Mouse (Mus musculus) cerebellum, adult (tissue): ENCODE data around the gene Adgrg5.

Source experiments
- ATAC-seq: cut with Nextera tagmentation; 2 replicates; pipeline ENCODE4 v1.9.2; 2017; ENCODE audit warnings: mild to moderate bottlenecking, moderate library complexity, mixed read lengths; ENCODE audit not compliant: insufficient number of reproducible peaks, low FRiP score, low TSS enrichment

Adgrg5 gene

DNA sequence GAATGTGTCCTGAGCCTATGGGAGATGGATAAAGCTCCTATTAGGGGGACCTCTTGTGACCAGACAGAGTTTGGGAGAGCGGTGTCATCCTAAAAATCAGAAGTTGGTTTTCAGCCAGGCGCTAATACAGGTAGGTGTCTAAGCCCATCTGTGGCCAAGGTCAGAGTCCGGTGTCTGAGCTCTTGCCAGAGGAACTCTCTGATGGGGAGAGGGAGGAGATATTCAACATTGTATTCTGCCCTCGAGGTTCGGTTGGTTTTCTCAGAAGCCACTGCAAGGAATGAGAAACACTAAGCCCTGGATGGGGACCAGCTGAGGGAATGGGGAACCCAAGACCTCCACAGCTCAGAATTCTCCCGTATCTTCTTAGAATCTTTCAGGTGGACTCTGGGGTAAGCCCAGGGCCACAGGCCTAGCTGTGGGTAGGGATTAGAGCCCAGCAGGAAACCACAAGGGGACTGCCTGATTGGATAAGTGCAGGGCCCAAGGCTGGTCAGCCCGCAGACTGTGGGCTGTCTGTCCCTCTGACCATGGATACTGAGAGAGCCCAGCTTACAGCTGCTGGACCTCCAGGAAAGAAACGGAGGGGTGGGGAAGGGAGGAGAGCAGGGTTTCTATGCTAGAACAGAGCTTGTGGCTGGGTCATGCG is 7.1 kb upstream of the Adgrg5 start:
- no peak for ATAC-seq

DNA sequence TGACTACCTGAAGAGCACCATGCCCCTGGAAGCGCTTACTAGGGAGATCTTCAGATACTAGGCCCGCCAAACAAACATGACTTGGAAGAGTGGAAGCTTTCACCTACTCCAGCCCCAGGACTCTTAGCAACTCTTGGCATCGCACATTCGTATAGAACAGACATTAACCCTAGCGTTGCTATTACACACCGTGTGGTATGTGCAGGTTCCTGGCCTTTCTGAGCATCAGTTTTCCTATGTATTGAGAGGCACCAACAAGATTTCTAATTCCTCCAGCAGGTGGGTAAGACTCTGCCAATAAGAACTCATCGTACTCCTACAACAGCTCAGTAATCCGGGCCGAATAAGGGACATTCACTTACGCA is 6.6 kb upstream of the Adgrg5 start:
- no peak for ATAC-seq

DNA sequence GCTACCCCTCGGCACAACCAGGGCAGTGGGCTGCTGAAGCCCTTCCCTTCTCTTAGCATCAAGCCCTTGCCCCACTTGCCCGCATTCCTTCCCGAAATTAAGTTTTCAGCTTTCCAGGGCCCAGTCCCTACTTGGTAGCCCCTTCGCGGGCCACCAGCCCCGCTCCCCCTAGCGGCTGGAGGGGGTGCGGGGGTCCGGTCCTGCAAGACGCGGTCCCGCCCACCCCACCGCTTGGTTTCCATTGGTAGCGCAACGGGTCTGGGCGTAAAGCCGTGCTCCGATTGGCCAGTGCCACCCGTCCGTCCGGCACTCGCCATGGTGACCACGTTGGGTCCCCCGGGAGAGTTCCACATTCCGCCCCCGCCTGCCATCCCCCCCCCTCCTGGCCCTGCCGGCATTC is 6.1 kb upstream of the Adgrg5 start:
- ATAC-seq: 0 out of 2 replicates have a peak, but pooled peaks have one; percentile 46

DNA sequence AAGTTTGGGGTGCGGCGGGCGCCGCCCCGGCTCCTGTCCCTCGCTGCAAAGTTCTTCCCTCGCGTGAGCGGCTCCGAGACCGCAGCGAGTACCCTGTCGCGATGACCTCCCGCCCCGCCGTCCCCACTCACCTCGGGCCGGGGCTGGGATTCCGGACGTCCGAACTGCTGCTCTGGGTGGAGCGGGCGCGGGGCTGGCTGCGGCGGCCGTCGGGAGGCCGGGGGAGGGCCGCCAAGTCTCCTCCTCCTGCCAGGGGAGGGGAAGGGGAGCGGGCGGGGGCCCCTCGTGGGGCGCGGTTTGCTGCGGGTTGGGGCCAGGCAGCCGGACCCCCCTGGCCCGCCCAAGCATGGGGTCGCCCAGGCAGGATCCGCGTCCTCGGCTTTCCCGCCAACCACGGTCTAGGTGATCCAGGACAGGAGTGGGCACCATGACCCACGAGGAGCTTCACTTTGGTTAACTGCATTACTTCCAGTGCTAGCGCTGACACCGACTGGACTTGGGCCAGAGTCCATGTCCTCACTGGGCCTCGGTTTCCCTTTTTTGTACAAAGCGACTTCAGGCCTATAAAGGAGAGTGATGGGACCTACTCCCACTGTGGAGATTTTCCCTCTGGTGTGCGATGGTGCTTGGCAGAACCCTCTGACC is 5.5 kb upstream of the Adgrg5 start, which contains the start of gene Ccdc102a:
Gene Ccdc102a (minus strand): TSS at position 248 of the 645 bp plus-strand sequence.
- no peak for ATAC-seq

DNA sequence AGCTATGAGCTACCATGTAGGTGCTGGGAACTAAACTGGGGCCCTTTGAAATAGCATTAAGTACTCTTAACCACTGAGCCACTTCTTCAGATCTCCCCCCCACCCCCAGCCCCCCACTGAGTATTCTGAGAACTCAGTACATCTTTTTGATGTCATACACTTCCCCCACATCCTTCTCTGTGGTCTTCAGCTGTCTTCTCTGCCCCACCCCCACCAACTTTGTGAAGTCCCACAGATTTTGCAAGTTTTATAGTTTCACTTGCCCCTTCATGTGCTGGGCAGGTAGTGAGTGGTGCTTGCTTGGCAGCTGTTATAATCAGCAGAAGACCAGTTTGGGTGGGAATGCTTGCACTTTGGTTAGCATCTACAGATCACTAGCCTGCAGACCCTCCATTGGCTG is 4.2 kb upstream of the Adgrg5 start:
- no peak for ATAC-seq

DNA sequence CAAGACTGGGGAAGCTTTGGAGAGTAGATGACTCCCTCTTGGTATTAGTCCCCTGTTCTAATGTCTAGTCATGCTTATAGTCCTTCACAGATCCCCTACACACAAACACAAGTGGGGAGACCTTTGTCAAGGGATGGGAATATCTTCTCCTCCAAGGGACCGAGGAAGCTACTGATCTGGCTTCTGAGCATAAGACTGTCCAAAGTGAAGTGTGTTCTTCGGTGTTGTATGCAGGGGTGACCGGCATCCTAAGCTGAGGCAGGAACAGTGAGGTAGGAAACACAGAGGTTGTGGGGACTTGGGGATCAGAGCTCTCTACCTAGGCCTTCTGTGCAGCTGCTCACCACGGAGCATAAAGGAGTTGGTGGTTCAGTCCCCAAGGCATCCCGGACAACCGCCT is 1.3 kb upstream of the Adgrg5 start:
- ATAC-seq: no peak

DNA sequence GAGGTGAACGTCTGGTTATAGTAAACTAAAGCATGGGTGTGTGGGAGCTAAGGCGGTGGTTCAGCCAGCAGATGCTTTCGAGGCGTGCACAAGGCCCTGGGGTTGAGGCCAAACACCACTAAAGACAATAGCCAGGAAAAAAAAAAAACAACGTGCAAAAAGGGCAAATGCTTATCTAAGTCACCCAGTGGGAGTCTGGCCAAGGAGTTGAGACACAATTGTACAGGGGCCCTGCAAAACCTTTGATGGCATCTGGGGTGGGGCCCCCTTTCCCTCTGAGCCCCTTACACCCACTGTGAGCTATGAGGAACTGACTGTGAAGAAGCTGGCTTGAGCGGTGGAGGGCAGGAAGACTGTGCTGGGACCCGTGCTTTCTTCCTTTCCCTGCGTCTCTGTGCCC is 892 bp upstream of the Adgrg5 start:
- ATAC-seq: no peak

DNA sequence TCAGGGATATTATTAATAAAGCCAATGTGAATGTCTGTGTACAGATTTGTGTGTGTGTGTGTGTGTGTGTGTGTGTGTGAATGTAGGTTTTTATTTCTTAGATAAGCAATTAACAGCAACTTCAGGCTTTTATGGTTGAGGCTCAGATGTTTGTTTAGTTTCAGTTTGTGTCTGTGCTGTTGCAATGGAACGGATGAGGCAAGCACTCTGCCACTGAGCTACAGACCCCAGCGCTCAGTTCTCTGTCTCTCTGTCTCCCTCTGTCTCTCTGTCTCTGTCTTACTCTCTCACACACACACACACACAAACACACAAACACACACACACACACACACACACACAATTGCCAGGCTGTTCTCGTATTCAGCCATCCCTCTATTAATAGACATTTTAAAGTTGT is 4.7 kb downstream of the Adgrg5 start:
- ATAC-seq: no peak

DNA sequence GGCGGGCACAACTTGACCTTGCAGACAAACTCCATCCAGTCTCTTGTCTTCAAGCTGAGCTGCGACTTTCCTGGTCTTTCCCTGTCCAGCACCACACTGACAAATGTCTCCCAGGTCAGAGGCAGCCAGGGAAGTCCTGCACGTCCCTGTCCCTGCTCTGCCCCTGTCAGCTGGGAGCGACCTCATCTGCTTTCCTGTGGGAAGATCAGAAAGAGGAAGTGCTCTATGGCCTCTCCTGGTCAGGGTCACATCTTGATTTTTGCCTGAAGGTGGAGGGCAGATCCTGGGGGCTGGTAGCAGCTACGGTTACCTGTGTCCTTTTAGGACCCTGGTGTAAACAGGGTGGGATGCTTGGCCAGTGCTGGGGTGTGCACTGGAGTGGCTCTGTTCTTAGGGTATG is 10.4 kb downstream of the Adgrg5 start:
- no peak for ATAC-seq

DNA sequence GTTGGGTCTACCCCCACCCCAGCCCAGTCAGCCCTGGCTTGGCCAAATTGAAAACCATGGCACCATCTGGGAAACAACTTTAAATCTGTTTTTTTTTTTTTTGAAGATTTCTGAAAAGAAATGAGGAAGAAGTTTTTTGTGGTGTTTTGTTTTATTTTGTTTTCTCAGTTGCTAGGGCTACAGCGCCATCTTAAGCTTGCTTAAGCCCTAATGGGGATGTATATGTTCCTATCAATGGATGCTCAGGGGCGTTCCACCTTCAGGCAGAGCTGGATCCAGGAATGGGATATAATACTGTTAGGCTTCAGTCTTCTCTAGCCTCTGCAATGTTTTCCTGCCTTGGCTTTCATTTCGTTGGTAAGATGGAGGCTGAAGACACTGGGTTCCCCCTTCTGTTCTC is 11.7 kb downstream of the Adgrg5 start:
- no peak for ATAC-seq

DNA sequence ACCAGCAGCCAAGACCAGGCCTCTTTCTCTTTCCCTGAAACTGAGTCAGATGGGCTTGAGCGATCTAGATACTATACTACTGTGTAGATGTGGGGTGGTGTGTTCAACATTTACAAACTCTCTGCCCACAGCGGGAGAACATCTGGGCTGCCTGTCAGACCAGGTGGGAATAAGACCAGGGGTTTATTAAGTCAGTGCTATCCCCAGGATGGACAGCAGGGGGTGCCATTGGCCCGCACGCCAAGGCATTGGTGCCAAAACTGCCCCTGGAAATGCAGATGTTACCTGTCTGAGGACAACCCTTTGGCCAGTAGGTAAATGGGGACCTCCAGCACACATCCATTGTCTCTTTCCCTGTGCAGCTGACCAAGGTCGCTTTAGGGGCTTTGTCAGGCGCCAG is 19.1 kb downstream of the Adgrg5 start:
- no peak for ATAC-seq

DNA sequence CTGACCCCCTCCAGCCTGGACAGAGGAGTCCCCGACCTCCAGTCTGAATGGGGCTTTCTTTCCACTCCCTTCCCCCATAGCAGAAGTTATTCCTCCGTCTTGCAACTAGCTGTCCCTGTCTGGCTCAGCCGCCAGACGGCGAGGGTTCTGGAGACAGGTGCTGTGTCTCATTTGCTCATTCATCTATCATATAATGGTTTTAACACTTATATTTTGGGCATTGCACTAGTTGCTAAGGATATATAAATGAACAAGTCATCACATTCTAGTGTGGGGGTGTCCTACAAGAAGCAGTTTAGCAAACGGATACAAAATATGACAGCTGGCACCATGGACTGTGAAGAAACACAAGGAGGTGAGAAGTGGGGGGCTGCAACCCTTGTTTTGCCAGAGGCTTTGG is 21.7 kb downstream of the Adgrg5 start:
- no peak for ATAC-seq

DNA sequence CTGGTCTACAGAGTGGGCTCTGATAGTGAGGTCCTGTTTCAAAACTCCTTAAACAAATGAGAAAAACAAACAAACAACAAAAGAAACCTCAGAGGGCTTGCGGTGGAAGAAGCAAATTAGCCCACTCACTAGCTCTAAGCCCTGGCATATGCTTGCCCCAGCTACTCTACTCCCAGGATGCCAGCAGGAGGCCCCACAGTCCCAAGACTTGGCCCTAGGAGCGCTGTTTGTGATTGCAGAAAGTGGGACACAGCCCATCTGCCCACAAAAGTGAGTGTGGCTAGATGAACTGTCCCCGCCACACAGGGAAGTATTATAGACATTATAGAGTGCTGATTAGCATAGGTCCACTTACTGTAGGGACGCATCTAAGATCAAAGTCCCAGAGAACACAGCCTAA is 24.9 kb downstream of the Adgrg5 start:
- ATAC-seq: no peak

DNA sequence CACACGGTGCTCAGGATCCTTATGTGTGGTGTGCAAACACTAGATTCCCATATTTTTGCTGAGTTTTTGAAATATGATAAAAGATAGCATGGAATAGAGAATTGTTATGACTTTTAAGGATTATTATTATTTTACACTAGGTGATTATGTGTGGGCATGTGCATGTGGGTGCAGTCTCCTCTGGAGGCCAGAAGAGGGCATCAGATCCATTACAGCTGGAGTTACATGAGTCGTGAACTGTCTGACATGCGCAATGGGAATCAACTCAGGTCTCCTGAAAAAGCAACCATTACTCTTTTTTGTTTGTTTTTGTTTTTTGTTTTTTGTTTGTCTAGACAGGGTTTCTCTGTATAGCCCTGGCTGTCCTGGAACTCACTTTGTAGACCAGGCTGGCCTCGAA is 25.5 kb downstream of the Adgrg5 start:
- no peak for ATAC-seq

DNA sequence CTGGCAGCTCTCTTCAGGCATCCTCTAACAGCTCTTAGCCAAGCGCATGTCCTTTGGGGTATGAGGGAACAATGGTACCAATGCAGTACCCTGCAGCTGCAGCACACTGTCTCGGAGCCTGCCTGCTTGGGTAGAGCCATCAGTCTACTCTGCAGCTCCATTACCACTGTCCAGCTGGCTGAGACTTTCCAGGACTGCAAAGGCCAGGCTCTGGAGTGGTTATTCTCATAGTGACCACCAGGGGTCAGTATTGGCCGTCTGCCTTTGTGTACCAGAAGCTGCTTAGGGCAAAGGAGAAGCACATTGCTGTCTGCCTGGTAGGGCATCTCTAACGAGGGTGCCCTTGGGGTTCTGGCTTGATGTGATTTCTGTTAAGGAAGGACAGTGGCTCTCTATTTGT is 26.6 kb downstream of the Adgrg5 start:
- peak; percentile 81 for ATAC-seq

DNA sequence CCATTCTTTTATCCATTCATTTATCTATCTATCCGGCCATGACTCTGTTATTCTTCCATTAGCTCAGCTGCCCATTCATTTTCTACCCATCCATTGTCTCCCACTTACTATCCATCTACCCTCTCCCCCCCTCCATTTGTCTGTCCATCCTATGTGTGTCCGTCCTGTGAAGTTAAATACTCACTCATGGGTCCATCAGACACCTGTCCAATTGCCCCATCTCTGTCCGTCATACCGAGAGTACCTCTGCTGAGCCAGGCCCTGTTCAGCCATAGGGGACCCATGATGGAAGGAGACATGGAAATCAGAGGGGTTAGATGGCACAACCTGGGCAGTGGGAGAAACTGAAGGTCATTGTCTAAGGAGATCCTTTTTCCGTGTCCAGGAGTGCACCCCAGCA is 27.0 kb downstream of the Adgrg5 start:
- ATAC-seq: 0 out of 2 replicates have a peak, but pooled peaks have one; percentile 55

DNA sequence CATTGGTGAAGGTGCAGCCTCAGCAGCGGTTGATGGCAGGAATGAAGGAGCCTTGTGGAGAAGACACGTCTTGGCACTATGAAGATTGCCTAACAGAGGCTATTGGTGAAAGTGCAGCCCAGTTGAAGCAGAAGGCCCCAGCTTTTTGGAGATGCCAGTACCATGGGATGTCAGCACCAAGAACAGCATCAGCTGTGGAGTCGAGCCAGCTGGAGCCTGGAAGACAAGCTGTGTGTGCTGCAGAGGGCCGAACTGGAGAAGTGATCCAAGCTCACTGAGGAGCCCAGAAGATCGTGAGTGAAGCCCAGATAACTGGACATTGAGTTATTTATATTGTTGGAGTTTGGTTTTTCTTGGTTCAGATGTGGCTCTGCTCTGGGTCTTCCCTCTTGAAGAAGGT is 28.6 kb downstream of the Adgrg5 start:
- ATAC-seq: no peak

DNA sequence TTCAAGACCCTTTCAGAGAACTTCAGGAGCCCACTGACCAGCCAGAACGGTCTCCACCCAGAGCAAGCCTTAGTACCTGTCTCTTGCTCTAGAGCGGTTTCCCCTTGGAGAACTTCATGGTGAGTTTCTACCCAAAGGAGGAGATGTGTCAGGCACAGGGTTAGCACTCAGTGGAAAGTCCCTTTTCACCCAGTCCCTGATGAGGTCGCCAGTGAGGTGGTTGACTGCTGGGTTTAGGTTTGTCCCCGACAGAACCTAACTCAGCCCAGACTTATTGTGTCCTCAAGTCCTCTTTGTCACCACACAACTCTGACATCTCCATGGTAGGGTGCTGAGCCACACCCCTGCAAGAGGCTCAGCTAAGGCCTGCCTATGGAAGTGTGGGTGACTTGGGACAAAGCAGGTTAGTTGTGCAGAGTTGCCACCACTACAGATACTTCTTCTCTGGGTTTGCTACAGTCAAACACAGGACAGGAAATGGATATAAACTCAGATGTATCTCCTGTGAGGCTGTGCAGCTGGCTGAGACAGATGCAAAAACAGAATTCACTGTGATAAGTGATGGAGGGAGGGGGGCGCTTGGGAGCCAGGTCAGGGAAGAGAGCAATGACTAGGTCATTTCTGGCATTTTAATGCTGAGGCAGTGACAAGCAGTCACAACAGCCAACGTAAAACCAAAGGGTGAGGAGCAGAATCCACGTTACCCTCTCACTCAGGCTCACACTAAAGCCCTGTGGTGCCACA is 30.3 kb downstream of the Adgrg5 start:
- ATAC-seq: no peak

DNA sequence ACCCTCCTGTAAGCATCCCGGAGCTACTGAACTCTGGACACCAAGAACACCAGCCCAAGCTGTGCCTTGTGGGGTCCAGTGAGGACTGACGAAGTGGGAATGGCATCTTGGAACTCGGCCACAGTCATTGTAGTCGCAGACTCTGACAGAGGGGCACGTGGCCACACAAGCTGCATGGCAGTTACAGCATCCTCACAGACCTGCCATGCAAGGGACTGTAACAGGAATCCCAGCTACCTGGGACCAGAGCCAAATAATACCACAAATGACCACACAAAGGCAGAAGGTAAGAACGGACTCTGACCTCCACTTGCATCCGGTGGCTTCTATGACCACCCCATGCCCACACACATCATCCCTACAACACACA is 30.9 kb downstream of the Adgrg5 start:
- no peak for ATAC-seq

DNA sequence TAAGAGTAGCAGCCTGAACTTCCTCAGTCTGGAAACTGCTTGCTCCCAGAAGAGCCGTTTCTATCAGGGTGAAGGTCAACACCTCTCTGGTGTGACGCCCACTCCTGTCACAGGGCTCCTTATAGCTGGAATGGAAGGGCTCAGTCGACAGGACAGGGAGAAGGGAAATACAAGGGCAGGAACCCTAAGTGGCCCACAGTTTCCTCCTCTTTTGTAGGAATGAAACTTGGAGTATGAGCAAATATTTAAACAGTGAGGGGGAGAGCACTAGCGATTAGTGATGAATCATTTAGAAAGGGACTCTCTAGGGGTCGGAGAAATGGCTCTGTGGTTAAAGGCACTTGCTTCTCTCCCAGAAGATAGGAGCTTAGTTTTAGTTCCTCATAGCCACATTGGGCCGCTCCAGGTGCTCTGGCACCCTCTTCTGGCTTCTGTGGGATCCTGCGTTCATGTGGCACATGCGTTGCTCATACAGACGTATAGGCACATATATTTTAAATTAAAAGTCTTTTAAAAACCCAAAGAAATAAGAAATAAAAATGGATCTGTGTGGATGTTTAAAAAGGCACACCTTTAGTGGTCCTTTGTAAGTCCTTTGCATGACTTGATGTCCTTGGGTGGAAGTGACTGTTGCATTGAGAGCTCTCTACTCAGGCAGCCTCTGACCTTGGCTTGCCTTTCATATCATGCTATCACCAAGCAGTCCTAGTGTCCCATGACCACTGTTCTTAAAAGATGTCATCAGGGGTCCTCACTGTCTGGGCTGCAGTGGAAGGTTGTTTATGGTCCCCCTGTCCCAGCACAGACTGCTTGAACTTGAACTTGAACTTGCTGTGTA is 31.6 kb downstream of the Adgrg5 start:
- ATAC-seq: no peak

DNA sequence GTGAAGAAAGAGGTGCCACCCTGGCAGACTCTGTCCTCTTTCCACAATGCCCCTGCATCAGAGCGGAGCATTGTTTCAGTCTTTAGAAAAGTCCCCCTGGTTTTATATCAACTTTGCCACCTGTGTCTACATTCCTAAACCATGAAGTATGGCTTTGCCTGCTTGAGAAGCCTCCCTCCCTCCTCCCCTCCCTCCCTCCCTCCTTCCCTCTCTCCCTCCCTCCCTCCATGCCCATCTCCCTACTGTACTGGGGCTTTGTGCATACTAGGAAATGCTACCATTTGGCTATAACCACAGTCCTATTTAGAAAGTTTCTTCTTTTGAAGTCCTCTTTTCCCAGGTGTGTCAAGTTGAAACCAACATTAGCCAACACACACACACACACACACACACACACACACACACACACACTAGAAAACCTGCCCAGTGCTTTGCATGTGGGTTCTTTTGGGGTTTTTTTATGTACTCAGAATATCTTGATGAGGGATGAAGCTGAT is 32.6 kb downstream of the Adgrg5 start:
- ATAC-seq: no peak
